Mouse (Mus musculus) kidney, adult 18-20 months (tissue): ENCODE results near the gene Bcl2l13.
A peak's percentile ranks its signal among the peaks of the same experiment; 100 is the strongest.

ENCODE experiments used
- DNase-seq: peaks from one replicate; pipeline ENCODE4 v3.0.0; 2021

Bcl2l13 gene

GRCm38 (mm10) chr6:120932597-120932996 lies 96.6 kb downstream of the Bcl2l13 start:
- no peak for DNase-seq

- no peak for DNase-seq
Measured at GRCm38 (mm10) chr6:120933670-120934069, 97.7 kb downstream of the Bcl2l13 start.

GRCm38 (mm10) chr6:120934176-120934575 lies 98.2 kb downstream of the Bcl2l13 start:
- no peak for DNase-seq

GRCm38 (mm10) chr6:120937104-120937617 lies 101.1 kb downstream of the Bcl2l13 start:
- no peak for DNase-seq

GRCm38 (mm10) chr6:120937999-120938608 lies 102.1 kb downstream of the Bcl2l13 start:
- DNase-seq, result no peak

- no peak for DNase-seq
Measured at GRCm38 (mm10) chr6:120938763-120939450, 102.9 kb downstream of the Bcl2l13 start.

GRCm38 (mm10) chr6:120939783-120940182 lies 103.8 kb downstream of the Bcl2l13 start:
- DNase-seq, result no peak

GRCm38 (mm10) chr6:120940446-120941083 lies 104.6 kb downstream of the Bcl2l13 start:
- DNase-seq, result no peak

- peak; percentile 64 for DNase-seq
Measured at GRCm38 (mm10) chr6:120941084-120941481, 105.1 kb downstream of the Bcl2l13 start.

- peak; percentile 47 for DNase-seq
Measured at GRCm38 (mm10) chr6:120941575-120941974, 105.6 kb downstream of the Bcl2l13 start.
